Mouse (Mus musculus) embryonic fibroblast, embryonic 13.5 days (primary cell): ENCODE results near the gene Pck2.

ENCODE experiments used
- CTCF ChIP-seq: IDR thresholded peaks from 2 replicates; pipeline ENCODE4 v1.5.1; 2011; ENCODE audit warnings: mild to moderate bottlenecking, control low read depth, low read length, moderate library complexity, borderline replicate concordance; ENCODE audit not compliant: insufficient read depth
- POLR2A ChIP-seq: IDR thresholded peaks from 2 replicates; pipeline ENCODE4 v1.6.1; 2011; ENCODE audit warnings: low read depth, mild to moderate bottlenecking, control low read depth, low read length, moderate library complexity

GRCm38 (mm10) chr14:55544334-55544733, 4.3 kb downstream of the Pck2 start:
- TF ChIP-seq CTCF (no peak), POLR2A (no peak)
